Comparison of ENCODE assay signal across 8 mouse cellular contexts in genomic region chr10:90657416-90658120, GRCm38 (mm10).
A peak's percentile ranks its signal among the peaks of the same experiment; 100 is the strongest.
DNase-seq lines count a peak whose midpoint lies in the region; ATAC-seq and TF ChIP-seq lines count a peak whose summit lies in the region.
"Had no signal": no experiment of that assay in that cellular context is flagged by ENCODE, and none has a peak within 500 bp of the region (broad histone marks: within the 10 kb centered on the region; RNA-seq: fewer than 3 reads in every experiment).

No protein-coding gene starts in this region.

- peaks cover 14% of the 10 kb centered on the region for H3K4me1 ChIP-seq in limb, embryonic 13.5 days
- H3K4me1 ChIP-seq: heart, embryonic 10.5 days had no signal

- no peak overlapping the region for H3K4me3 ChIP-seq in left cerebral cortex, adult 2 months
- H3K4me3 ChIP-seq in limb, embryonic 13.5 days, result no peak overlapping the region
- H3K4me3 ChIP-seq: heart, embryonic 10.5 days had no signal

- peak in 1 of 2 experiments; percentile 11 for DNase-seq in left cerebral cortex, adult 2 months (ENCODE audit: extremely low spot score in 1 of 2, low spot score in 2 of 2)
- no peak for DNase-seq in left cerebral cortex, adult 11 months (ENCODE audit: low spot score)
- DNase-seq in adrenal gland, adult 2 months, result peak; percentile 59
- DNase-seq in embryo, embryonic 10.5 days (ENCODE audit: low spot score), result no peak
- no peak for DNase-seq in embryo, embryonic 11 days

- TF ChIP-seq CTCF in left cerebral cortex, adult 2 months (IDR thresholded peaks at IDR 0.05), result no peak

- no peak overlapping the region for H3K9ac ChIP-seq in limb, embryonic 13.5 days

- H3K27ac ChIP-seq in left cerebral cortex, adult 2 months, result peak overlapping the region; percentile 63
- no peak overlapping the region; the same call in 1 of the 2 replicates for H3K27ac ChIP-seq in limb, embryonic 13.5 days
- H3K27ac ChIP-seq: heart, embryonic 10.5 days had no signal

- no peaks in the 10 kb centered on the region for H3K9me3 ChIP-seq in limb, embryonic 13.5 days
- H3K9me3 ChIP-seq: heart, embryonic 10.5 days had no signal

- WGBS in limb, embryonic 13.5 days, result 44% methylated on average over 7 of the region's 7 CpGs

- intact Hi-C loops in left cerebral cortex, adult 2 months (cut with DNase I), result no loop called here

- H3K27me3 ChIP-seq in limb, embryonic 13.5 days, result peaks cover under 1% of the 10 kb centered on the region; the same call in 1 of the 2 replicates

- H3K36me3 ChIP-seq in limb, embryonic 13.5 days, result no peaks in the 10 kb centered on the region
- H3K36me3 ChIP-seq: heart, embryonic 10.5 days had no signal

- no peak overlapping the region for H3K4me2 ChIP-seq in limb, embryonic 13.5 days (replicated peaks)

- ATAC-seq in cerebellum, adult (ENCODE audit: insufficient number of reproducible peaks, low FRiP score, low TSS enrichment), result peak; percentile 67; the same call in 1 of the 2 replicates
- ATAC-seq in limb, embryonic 13.5 days (ENCODE audit: low FRiP score, low read depth), result peak; percentile 74; the same call in 1 of the 2 replicates
